Mouse (Mus musculus): Measurements from ENCODE around the gene Acad12.

The Acad12 gene

GRCm38 (mm10) chr5:121583765-121584501, 34.8 kb downstream of the Acad12 start:
- DNase-seq (ENCODE audit: low read depth): no peak

- DNase-seq (ENCODE audit: low read depth): no peak
Measured at GRCm38 (mm10) chr5:121581945-121582344, 36.8 kb downstream of the Acad12 start.

DNA sequence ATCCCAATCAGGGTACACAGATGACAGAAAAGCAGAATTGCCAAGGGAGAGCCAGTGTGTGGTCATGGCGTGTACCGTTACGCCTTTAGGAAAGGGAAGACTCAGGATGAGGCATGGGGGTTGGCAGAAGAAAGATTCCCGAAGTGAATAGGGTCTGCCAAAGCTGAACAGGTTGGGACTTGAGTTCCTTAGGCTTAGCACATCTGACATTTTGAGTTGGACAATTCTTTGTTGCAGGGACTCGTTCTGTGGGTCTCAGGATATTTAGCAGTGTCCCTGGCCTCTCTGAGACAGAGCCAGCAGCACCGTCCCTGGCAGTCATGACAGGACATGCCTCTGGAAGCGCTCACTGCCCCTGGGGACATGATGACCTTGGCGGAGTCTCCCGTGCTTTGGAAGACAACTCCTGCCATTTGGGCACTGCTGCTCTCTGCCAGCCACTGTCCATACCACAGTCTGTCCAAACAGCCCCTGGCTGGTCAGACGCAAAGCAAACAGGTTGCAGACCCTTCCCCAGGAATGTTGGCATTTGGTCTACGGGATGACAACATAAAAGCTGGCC, 41.7 kb downstream of the Acad12 start:
- no peak for DNase-seq (ENCODE audit: low read depth)

DNA sequence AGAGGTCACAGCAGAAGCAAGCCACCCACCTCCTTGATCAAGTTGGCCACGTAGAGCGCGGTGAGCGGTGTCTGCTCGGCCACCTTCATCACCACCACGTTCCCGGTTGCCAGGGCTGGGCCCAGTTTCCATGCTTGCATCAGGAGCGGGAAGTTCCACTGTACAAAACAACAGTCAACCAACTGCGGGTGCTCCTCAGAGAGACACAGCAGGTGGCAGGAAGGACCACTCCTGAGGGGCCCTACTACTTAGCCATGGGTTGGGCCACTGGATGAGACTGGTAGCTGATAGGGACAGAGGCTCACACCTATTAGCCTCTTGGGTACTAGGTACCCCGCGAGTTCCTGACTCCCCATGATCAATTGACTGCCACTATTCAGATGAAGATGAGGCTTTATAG, 42.9 kb downstream of the Acad12 start:
- no peak for DNase-seq (ENCODE audit: low read depth)

- no peak for DNase-seq (ENCODE audit: low read depth)
Measured at GRCm38 (mm10) chr5:121574145-121574544, 44.6 kb downstream of the Acad12 start.

DNA sequence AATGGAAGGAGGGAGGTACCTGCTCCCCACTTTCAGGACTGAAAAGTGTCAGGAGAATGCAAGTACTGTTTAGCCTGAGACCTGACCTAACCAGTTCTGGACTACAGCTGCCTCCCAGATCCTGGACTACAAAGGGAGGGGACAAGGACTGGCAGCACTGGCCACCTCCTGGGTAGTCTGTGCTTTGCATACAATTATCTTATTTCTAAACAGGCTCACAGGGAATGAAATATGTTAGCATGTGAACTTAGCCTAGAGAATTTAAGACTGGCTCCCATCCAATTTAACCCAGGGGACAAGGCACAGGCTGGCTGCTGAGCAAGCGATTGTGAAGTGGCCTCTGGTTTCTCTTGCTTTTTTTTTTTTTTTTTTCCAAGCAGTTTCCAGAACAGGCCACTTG, 48.0 kb downstream of the Acad12 start:
- no peak for DNase-seq (ENCODE audit: low read depth)

DNA sequence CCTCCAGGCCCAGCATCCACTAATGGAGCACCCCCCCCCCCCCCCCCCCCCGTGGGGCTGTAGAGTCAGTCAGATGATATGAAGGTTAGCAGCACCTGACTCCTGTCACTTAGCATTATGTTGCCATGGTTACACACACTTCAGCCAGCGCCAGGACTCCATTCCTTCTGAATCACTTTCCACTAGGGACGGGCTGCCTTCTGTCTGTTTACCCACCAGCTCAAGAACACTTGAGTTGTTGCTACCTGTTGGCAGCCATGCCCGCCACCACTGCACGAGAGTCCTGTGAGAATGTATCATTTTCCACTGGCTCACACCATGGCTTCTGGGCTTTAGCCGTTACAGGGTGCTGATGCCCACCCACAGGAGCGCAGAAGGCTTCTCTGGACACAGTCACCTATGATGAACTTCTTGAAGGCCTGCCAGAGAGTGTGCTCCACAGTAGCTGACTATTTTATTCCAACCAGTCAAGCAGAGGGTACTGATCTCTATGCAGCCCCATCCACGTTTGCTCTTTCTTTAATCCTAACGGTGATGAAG, 48.8 kb downstream of the Acad12 start:
- DNase-seq (ENCODE audit: low read depth): no peak

DNA sequence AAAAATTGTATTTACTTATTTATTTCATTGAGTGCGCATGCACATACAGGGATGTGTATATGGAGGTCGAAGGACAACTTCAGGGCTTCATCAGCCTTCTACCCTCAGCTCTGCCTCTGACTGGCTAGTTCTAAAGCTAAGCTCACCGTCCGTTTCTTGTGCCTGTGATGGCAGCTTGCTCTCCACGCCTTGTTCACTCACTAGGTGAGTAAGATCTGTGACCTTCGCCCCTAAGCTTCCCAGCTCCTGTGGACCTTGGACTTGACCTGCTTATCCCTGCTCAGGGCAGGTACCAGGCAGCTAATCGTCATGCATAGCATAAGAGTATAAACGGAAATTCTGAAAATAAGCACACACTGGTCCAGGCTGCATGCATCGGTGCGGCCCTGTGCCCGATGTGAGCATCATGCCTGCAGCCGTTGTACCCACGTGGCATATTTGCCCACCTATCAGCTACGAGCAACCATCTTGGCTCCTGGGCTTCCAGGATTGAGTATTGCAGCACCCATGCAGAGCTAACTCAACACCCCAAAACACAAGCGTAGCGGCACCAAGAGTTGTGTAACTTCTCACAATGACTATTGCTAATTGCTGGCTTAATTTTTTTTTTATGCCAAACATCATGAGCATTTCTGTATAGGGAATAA, 52.6 kb downstream of the Acad12 start:
- no peak for DNase-seq (ENCODE audit: low read depth)

GRCm38 (mm10) chr5:121564468-121564895, 54.3 kb downstream of the Acad12 start:
- peak; percentile 91 for DNase-seq (ENCODE audit: low read depth)

- peak; percentile 19 for DNase-seq (ENCODE audit: low read depth)
Measured at GRCm38 (mm10) chr5:121562436-121562835, 56.3 kb downstream of the Acad12 start.

DNA sequence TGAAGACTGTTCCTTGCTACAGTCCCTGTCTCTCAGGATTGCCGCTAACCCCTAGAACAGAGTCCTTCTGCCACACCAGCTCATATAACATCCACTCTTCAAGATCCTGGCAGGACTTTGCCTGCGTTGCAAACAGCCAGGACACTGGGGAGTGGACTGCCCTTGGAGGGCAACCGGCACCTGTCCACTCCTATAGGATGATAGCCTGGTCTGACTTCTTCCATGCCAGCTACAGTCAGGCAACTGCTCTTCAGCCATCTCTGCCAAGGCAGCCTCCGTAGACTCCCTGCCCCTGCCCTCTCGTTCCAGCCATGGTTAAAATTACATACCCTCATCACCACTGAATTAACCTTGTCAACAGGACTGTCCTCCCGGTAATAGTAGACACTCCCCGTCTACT, 69.5 kb downstream of the Acad12 start:
- no peak for DNase-seq (ENCODE audit: low read depth)

- DNase-seq (ENCODE audit: low read depth): no peak
Measured at GRCm38 (mm10) chr5:121547084-121547483, 71.7 kb downstream of the Acad12 start.
